In the genomic region with DNA sequence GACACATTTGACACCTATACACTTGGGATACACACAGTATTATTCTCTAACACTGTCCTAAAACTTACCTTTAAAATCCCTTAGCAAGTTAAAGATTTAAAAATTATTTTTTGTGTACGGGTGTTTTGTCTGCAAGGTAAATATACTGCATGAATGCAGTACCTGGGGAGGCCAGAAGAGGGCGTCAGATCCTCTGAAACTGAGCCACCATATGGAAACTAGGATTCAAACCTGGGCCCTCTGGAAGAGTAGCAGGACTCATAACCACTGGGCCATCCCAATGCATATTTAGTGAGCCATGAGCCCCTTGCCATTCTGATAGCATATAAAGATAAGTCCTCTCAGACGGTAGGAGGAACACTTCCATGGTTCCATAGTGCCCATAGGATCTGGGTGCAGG, we compare ENCODE assay signal across 8 mouse cellular contexts. TPM values are rescaled to one million over a fixed set of nuclear protein-coding genes. Genes with fewer than 3 reads are reported as not detected.
DNase-seq lines count a peak whose midpoint lies in the region; ATAC-seq and TF ChIP-seq lines count a peak whose summit lies in the region.

No protein-coding gene starts in this region.

- TF ChIP-seq CTCF in ES-Bruce4 (IDR thresholded peaks at IDR 0.05; ENCODE audit: low read depth, low read length), result peak; percentile 43

- H3K27me3 ChIP-seq in kidney, embryonic 15.5 days, result no peaks in the 10 kb centered on the region
- no peaks in the 10 kb centered on the region for H3K27me3 ChIP-seq in ES-Bruce4 (ENCODE audit: control insufficient read depth, insufficient read depth, low read length, poor library complexity, severe bottlenecking)
- H3K27me3 ChIP-seq in intestine, embryonic 14.5 days (replicated peaks; ENCODE audit: control insufficient read depth, insufficient read depth, low read length), result no peaks in the 10 kb centered on the region

- no peak overlapping the region for H3K4me3 ChIP-seq in kidney, embryonic 15.5 days (replicated peaks)
- H3K4me3 ChIP-seq in ES-Bruce4 (ENCODE audit: low read depth, low read length), result no peak overlapping the region
- H3K4me3 ChIP-seq in intestine, embryonic 14.5 days (ENCODE audit: low read depth, low read length), result no peak overlapping the region

- peak; percentile 20; the same call in 1 of the 2 replicates for ATAC-seq in kidney, embryonic 15.5 days (replicated peaks; ENCODE audit: low FRiP score)
- ATAC-seq in intestine, embryonic 14.5 days (replicated peaks; ENCODE audit: low FRiP score, low TSS enrichment, low read depth), result no peak
- no peak for ATAC-seq in activated CD4-positive, CD25-positive, alpha-beta regulatory T cell, adult 4 months

- no peak for TF ChIP-seq POLR2A in ES-Bruce4 (IDR thresholded peaks at IDR 0.05; ENCODE audit: insufficient read depth, low read length)

- H3K4me1 ChIP-seq in kidney, embryonic 15.5 days, result peaks cover 34% of the 10 kb centered on the region
- H3K4me1 ChIP-seq in ES-Bruce4 (ENCODE audit: control insufficient read depth, insufficient read depth, low read length), result peaks cover 2% of the 10 kb centered on the region
- H3K4me1 ChIP-seq in intestine, embryonic 14.5 days (replicated peaks; ENCODE audit: control insufficient read depth, insufficient read depth, low read length), result peaks cover 14% of the 10 kb centered on the region

- H3K27ac ChIP-seq in kidney, embryonic 15.5 days, result peak overlapping the region; percentile 72
- H3K27ac ChIP-seq in ES-Bruce4 (ENCODE audit: insufficient read depth, low read length), result no peak overlapping the region
- peak overlapping the region; percentile 62 for H3K27ac ChIP-seq in intestine, embryonic 14.5 days (ENCODE audit: low read depth)

- 60% methylated on average over 3 of the region's 3 CpGs for WGBS in kidney, embryonic 15.5 days
- 53% methylated on average over 3 of the region's 3 CpGs for WGBS in intestine, embryonic 14.5 days

- TF ChIP-seq EP300 in ES-Bruce4 (IDR thresholded peaks at IDR 0.05; ENCODE audit: insufficient read depth, low read depth, low read length), result no peak

- DNase-seq in kidney, adult 11 months, result no peak
- peak; percentile 14 for DNase-seq in c-Kit-positive CD71-positive TER-119-negative erythroid progenitor cells, embryonic 14.5 days (ENCODE audit: low read depth)
- no peak for DNase-seq in intestine, embryonic 14.5 days (ENCODE audit: low spot score)
- peak; percentile 32 for DNase-seq in mesoderm, embryonic 11.5 days (ENCODE audit: low read depth, low spot score)
- no peak for DNase-seq in cerebellum, postnatal 36 days

- H3K9me3 ChIP-seq in kidney, embryonic 15.5 days (replicated peaks), result no peaks in the 10 kb centered on the region
- H3K9me3 ChIP-seq in ES-Bruce4 (replicated peaks; ENCODE audit: control insufficient read depth, insufficient read depth, low read length, poor library complexity, severe bottlenecking), result no peaks in the 10 kb centered on the region
- H3K9me3 ChIP-seq in intestine, embryonic 14.5 days (ENCODE audit: control insufficient read depth, low read length), result no peaks in the 10 kb centered on the region

- H3K9ac ChIP-seq in kidney, embryonic 15.5 days, result no peak overlapping the region
- H3K9ac ChIP-seq in ES-Bruce4 (ENCODE audit: low read depth, poor library complexity, severe bottlenecking), result no peak overlapping the region
- no peak overlapping the region for H3K9ac ChIP-seq in intestine, embryonic 14.5 days (ENCODE audit: low read length)

- H3K4me2 ChIP-seq in kidney, embryonic 15.5 days, result no peak overlapping the region
- no peak overlapping the region for H3K4me2 ChIP-seq in intestine, embryonic 14.5 days (ENCODE audit: low read length)

- no peaks in the 10 kb centered on the region for H3K36me3 ChIP-seq in kidney, embryonic 15.5 days
- H3K36me3 ChIP-seq in ES-Bruce4 (ENCODE audit: control insufficient read depth, insufficient read depth, low read length, poor library complexity, severe bottlenecking), result no peaks in the 10 kb centered on the region
- no peaks in the 10 kb centered on the region for H3K36me3 ChIP-seq in intestine, embryonic 14.5 days (ENCODE audit: control insufficient read depth, insufficient read depth, low read length)

RNA-seq across cellular contexts. Expression of a gene that starts 33.8 kb away (rescaled TPM):
- polyA plus RNA-seq in kidney, embryonic 15.5 days (2015; fragmentation: Nextera tagmentation; extraction: Ambion mirVana), result 7.6 and 8.4 TPM in 2 replicates
- polyA plus RNA-seq in ES-Bruce4 (2011; ENCODE audit: insufficient read depth, insufficient read length, low read depth, missing spikeins), result 0.41 and 0.43 TPM in 2 replicates
- 9.4 and 14.8 TPM in 2 replicates for polyA plus RNA-seq in intestine, embryonic 14.5 days (2014; fragmentation: Nextera tagmentation; extraction: Ambion mirVana)
- 1 to 10 TPM; 2.8 to 3.5 TPM for polyA plus RNA-seq in activated CD4-positive, CD25-positive, alpha-beta regulatory T cell, adult 4 months (2017; shearing (Covaris generic))

RNA-seq across cellular contexts. Expression of a gene that starts 44.2 kb away (rescaled TPM):
- polyA plus RNA-seq in kidney, embryonic 15.5 days (2015; fragmentation: Nextera tagmentation; extraction: Ambion mirVana), result 2.4 and 2.5 TPM in 2 replicates
- polyA plus RNA-seq in ES-Bruce4 (2011; ENCODE audit: insufficient read depth, insufficient read length, low read depth, missing spikeins), result 4.4 and 4.7 TPM in 2 replicates
- 4.6 and 5.5 TPM in 2 replicates for polyA plus RNA-seq in intestine, embryonic 14.5 days (2014; fragmentation: Nextera tagmentation; extraction: Ambion mirVana)
- 1 to 10 TPM; 2.6 to 2.7 TPM for polyA plus RNA-seq in activated CD4-positive, CD25-positive, alpha-beta regulatory T cell, adult 4 months (2017; shearing (Covaris generic))

Comparison
In these comparisons a context has a peak if more than half of its experiments do, and no peak if none do; other contexts are left out.
1. DNase-seq: peak in c-Kit-positive CD71-positive TER-119-negative erythroid progenitor cells, embryonic 14.5 days (single experiment) and mesoderm, embryonic 11.5 days (single experiment); none in kidney, adult 11 months (single experiment), intestine, embryonic 14.5 days (single experiment) and cerebellum, postnatal 36 days (0 of 2).